Mouse (Mus musculus) c-Kit-positive CD71-negative TER-119-negative erythroid progenitor cells, embryonic 14.5 days (primary cell): ENCODE data around the gene Mybbp1a.

Experiments used
- DNase-seq: peaks from one replicate; pipeline ENCODE4 v3.0.0-alpha.2; 2013; ENCODE audit warnings: low read depth

Mybbp1a gene

GRCm38 (mm10) chr11:72478228-72478627 is 37.1 kb downstream of the Mybbp1a start:
- DNase-seq, result no peak

GRCm38 (mm10) chr11:72479499-72479898 is 38.3 kb downstream of the Mybbp1a start:
- no peak for DNase-seq

DNA sequence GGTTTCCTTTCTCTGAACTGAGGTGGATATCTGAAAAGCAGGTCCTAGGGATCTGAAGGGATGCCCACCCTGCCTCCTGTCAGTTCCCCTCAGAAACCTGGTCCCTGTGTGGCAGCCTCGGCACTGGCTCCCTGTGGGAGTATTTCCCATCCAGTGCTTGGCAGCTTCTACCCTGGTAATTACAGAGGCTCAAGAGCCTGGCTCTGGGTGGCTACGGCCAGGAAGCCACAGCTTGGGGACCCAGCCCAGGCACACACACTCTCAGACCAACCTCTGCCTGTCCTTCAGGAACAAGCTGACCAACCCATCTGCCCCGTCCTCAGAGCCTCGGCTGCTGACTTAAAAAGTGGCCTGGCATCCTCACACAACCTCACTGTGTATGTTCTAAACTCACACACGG is 40.2 kb downstream of the Mybbp1a start:
- DNase-seq, result no peak

DNA sequence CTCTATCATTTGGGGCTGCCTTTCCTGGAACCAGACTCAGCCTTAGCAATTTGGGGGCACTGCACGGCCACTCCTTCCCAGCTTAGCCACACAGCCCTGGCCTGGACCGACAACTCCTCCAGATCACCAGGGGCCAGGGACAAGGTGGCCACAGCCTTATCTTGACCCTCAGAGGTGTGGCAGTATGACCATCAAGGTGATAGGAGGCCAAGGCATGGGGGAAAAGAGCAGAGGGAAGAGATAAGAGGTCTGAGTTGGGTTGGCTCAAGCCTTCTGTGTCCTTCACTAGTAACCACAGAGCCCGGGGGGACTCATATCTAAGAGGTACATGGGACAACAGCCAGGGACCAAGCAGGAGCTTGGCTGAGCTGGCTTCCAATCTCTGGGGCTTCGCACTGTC is 40.8 kb downstream of the Mybbp1a start:
- DNase-seq, result no peak

GRCm38 (mm10) chr11:72484549-72484948 is 43.4 kb downstream of the Mybbp1a start:
- DNase-seq, result no peak

DNA sequence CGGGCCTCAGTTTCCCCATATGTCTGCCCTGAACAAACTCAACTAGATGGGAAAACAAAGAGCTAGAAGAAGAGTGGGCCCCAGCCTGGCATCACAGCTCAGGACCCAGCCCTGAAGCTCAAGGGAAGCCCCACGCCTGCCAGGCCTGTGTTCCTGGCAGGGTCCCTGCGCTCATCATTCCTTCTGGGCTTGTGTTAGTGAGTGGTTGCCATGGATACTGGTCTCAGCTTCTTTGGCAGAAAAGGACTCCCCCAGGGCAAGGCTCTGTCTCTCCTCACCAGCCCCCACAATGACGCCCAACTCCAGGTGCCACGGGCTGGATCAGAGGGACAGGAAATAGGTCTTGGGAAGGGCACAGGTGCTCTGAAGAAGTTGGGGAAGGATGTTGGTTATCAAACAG is 44.0 kb downstream of the Mybbp1a start:
- no peak for DNase-seq

DNA sequence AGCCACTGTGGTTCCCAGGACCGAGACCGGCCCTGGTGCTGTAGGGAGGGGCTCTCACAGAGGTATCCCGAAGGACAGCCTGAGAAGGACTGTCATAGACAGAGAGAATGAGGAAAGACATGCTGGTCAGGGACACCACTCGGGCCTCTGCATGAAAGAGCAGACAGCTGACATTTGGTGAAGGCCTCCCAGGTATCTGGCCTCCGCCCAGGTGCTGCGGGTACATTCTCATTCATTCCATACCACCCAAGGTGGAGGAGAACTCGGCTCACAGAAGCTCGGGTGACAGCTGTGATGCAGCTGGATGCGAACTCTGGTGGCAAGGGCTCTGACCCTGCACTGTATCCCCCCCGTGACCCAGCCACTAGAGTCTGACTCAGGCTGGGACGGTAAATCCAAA is 44.8 kb downstream of the Mybbp1a start:
- no peak for DNase-seq

GRCm38 (mm10) chr11:72487171-72487570 is 46.0 kb downstream of the Mybbp1a start:
- DNase-seq, result no peak

- no peak for DNase-seq
These were observed 46.6 kb downstream of the Mybbp1a start for GRCm38 (mm10) chr11:72487739-72488138.

- no peak for DNase-seq
These were observed 47.7 kb downstream of the Mybbp1a start for GRCm38 (mm10) chr11:72488753-72489271.

- no peak for DNase-seq
These were observed 48.2 kb downstream of the Mybbp1a start for GRCm38 (mm10) chr11:72489397-72489796.

DNA sequence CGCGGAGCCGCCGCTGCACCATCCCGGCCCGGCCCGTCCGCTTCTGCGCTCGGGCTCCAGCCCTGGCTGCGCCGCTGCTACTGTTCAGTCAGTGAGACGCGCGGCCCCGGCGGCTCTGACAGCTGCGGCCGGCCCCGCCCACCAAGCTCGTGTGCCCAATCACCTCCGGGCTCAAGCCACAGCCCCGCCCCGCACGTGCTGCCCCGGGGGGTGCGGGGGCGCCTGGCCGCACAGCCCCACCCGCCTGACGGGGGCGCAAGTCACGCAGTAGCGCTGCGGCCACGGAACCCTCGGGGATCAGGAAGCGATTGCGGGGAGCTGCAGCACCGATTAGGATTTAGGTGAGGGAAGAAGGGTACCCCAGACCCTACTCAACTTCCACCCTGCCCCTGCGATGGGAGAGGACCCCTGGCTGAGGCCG is 48.7 kb downstream of the Mybbp1a start, which contains the start of gene Spns2:
Spns2 (minus strand) TSS at position 24 of the 421 bp plus-strand sequence.
- DNase-seq, result peak; percentile 81

DNA sequence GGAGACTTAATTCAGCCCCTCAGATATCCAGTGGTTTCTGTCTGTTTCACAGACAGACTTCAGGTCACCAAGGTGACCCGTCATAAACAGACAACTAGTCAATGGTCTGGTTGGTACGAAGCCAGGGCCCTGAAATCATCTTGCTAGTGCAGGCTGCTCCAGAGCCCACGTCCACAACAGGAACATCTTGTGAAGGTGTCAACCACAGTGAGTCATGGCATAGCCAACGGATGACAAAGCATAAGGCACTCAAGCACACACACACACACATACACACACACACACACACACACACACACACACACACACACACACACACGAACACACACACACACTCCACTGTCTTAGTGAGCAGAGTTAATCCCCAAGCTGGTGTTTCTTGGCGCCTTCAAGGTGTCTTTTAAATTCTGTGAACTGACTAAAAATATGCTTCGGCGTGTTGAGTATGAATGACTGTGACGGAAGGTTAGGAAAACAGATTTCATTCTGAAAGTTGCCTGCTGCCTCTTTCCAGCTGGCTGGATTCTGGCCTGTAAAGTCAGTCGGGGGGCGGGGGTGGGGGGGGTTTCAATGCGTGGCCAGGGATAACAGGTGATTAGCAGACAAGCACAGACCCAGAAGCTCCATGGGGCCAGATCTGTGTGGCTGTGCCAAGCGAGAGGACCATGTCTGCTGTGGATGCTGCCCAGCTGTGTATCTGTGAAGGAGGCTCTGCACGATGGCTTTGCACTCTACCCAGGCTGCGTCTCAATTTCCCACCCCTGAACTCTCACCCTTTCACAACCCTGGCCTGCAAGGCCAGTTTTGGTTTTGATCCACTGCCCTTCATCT is 50.2 kb downstream of the Mybbp1a start:
- DNase-seq, result no peak

GRCm38 (mm10) chr11:72494046-72494988 is 53.2 kb downstream of the Mybbp1a start:
- DNase-seq, result no peak

GRCm38 (mm10) chr11:72496066-72496465 is 54.9 kb downstream of the Mybbp1a start:
- DNase-seq, result no peak

DNA sequence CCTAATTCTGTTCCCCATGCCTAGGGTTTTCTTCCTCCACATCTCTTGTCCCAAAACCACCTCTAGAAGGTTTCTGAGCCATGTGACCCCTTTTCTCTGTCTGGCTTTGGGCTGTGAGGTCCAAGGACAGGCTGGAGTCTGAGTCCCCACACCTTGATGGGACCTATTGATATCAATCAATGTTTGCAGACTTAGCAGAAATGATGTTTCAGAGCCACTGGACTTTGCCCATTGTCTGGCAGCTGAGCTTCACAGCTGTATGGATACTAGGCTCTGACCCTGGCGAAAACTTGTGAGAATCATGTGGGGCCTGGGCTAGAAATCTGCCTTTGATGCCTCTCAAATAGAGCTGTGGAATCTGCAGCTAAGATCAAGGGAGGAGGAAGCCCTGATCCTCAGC is 55.6 kb downstream of the Mybbp1a start:
- no peak for DNase-seq

DNA sequence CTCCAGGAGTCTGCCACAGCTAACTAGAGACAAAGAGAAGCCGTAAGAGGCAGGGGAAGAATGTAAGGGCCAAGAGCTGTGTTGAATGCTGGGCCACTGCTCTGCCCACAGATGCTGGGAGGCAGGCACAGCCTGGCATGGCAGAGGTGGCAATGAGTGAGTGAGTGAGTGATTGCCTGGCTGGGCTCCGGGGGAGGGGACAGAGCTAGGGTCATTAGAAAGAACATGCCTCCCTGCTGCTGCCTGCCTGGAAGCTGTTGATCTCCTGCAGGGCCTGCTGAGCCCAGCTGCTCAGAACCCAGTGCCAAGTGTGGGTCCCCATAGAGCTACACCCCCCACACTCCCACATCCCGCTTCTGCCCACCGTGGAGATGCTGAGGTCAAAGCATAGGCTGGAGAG is 56.2 kb downstream of the Mybbp1a start:
- no peak for DNase-seq

DNA sequence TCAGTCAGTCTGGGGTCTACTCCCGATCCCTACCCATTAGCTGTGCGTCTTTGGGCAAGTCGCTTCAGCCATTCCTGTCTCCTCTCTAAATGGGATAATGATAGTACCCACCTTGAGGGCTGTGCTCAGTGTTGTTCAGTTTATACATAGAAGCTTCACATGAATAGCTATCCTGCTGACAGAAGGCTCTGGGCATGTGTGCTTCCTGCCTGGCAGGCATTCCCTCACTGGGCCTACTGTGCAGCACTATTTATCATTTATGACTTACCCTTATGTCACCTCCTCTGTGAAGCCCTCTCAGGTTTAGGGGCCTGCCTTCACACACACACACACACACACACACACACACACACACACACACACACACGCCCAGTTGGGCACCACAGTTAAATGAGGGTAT is 59.0 kb downstream of the Mybbp1a start:
- DNase-seq, result no peak
